Mouse (Mus musculus) lung, postnatal 0 days (tissue): Measurements from ENCODE around the gene Rbms2. TPM values are rescaled to one million over a fixed set of nuclear protein-coding genes. Genes with fewer than 3 reads are reported as not detected.
"Not testable (repeated sequence)": the region's sequence is repeated elsewhere in the genome, so short reads cannot be mapped to it uniquely, and the experiment has no call there.

Source experiments
- ATAC-seq: fragments of 200-750 bp; cut with Nextera tagmentation; 2 replicates; pipeline ENCODE4 v1.8.0; 2017; ENCODE audit warnings: moderate library complexity
- DNase-seq: peaks from one replicate; pipeline ENCODE4 v3.0.0-alpha.2; 2016; ENCODE audit warnings: low spot score
- H3K27ac ChIP-seq: fragments of 300-500 bp; sonication (generic); 2 replicates; pipeline ENCODE4 v1.5.1; 2014; ENCODE audit warnings: antibody characterized with exemption, mild to moderate bottlenecking, low read length, mixed read lengths
- H3K27me3 ChIP-seq: fragments of 300-500 bp; sonication (generic); replicated peaks from 2 replicates; pipeline ENCODE4 v1.6.1; 2014; ENCODE audit warnings: low read length, mixed read lengths; ENCODE audit not compliant: insufficient read depth
- H3K36me3 ChIP-seq: fragments of 300-500 bp; sonication (generic); 2 replicates; pipeline ENCODE4 v1.6.1; 2014; ENCODE audit warnings: low read length, mixed read lengths; ENCODE audit not compliant: insufficient read depth
- H3K4me1 ChIP-seq: fragments of 300-500 bp; sonication (generic); 2 replicates; pipeline ENCODE4 v1.6.1; 2014; ENCODE audit warnings: antibody characterized with exemption, low read depth, low read length, mixed read lengths; ENCODE audit not compliant: insufficient read depth
- H3K4me2 ChIP-seq: fragments of 300-500 bp; sonication (generic); replicated peaks from 2 replicates; pipeline ENCODE4 v1.6.1; 2014; ENCODE audit warnings: low read depth, mild to moderate bottlenecking, low read length, moderate library complexity, mixed read lengths
- H3K4me3 ChIP-seq: fragments of 300-500 bp; sonication (generic); 2 replicates; pipeline ENCODE4 v1.5.1; 2014; ENCODE audit warnings: low read depth, low read length
- H3K9ac ChIP-seq: fragments of 300-500 bp; sonication (generic); replicated peaks from 2 replicates; pipeline ENCODE4 v1.6.1; 2014; ENCODE audit warnings: low read depth, mild to moderate bottlenecking
- H3K9me3 ChIP-seq: fragments of 300-500 bp; sonication (generic); 2 replicates; pipeline ENCODE4 v1.6.1; 2016; ENCODE audit warnings: low read length, mixed read lengths
- CTCF ChIP-seq: IDR thresholded peaks from 2 replicates; pipeline ENCODE4 v1.5.1; 2016; ENCODE audit warnings: antibody characterized with exemption, mild to moderate bottlenecking
- EP300 ChIP-seq: IDR thresholded peaks from 2 replicates; pipeline ENCODE4 v1.6.1; 2016; ENCODE audit warnings: antibody characterized with exemption, mild to moderate bottlenecking, control low read depth
- WGBS: fragments of 180-500 bp; shearing (Covaris S2); extraction: QIAGEN DNeasy Blood & Tissue Kit; methylation state at CpG from one replicate; pipeline ENCODE4 v1.1.7; 2014; 5-methylcytosine and 5-hydroxymethylcytosine counted together
- polyA plus RNA-seq: library from polyadenylated mRNA; unstranded; fragments of >200 nt; fragmentation: Nextera tagmentation; extraction: Ambion mirVana; gene quantifications from 2 replicates; pipeline ENCODE4 v1.2.1, GENCODE M21; 2015

The Rbms2 gene
- polyA plus RNA-seq, 1 experiment from 2014 or later: 28.3 TPM

DNA sequence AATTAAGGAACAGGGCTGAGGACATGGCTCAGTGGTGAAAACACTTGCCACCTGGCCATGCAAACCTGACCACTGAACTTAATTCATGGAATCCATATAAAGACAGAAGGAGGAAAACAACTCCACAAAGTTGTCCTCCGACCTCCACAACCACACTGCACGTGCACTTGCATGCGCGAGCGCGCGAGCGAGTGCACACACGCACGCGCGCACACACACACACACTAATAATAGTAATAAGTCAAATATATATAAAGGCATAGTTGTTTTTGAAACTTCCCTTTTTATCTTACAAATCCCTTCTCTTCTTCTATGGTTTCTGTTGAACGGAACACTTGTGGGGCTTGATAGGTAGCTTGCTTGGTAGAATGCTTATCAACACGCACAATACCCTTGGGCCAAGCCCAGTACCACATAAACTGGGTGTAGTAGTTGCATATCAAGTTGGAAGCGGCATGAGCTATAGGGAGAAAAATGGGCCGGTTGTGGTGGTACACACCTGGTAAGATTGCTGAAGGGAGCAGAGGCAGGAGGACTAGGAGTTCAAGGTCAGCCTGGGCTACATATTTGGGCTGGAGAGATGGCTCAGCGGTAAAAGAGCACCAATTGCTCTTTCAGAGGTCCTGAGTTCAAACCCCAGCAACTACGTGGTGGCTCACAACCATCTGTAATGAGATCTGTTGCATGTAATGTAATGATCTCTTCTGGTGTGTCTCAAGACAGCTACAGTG is 38.5 kb upstream of the Rbms2 start:
- H3K36me3 ChIP-seq: no peaks in the 10 kb centered on the region
- H3K27me3 ChIP-seq: no peaks in the 10 kb centered on the region
- H3K4me2 ChIP-seq: no peak overlapping the region
- H3K27ac ChIP-seq: no peak overlapping the region
- no peaks in the 10 kb centered on the region for H3K4me1 ChIP-seq
- 88% methylated on average over 18 of the region's 18 CpGs for WGBS
- no peak overlapping the region for H3K9ac ChIP-seq
- no peak overlapping the region for H3K4me3 ChIP-seq
- ATAC-seq (no peak), DNase-seq (no peak)
- TF ChIP-seq EP300: no peak
- TF ChIP-seq CTCF: no peak
- no peaks in the 10 kb centered on the region for H3K9me3 ChIP-seq

GRCm38 (mm10) chr10:128214981-128215380 is 34.9 kb upstream of the Rbms2 start:
- Histone ChIP-seq H3K4me2 (no peak overlapping the region), H3K27me3 (no peaks in the 10 kb centered on the region), H3K9me3 (no peaks in the 10 kb centered on the region), H3K36me3 (no peaks in the 10 kb centered on the region), H3K4me3 (no peak overlapping the region), H3K9ac (no peak overlapping the region), H3K27ac (no peak overlapping the region), H3K4me1 (peaks cover 4% of the 10 kb centered on the region; the same call in 1 of the 2 replicates)
- peak; percentile 37 for DNase-seq
- no peak for ATAC-seq
- peak; percentile 42 for TF ChIP-seq CTCF
- TF ChIP-seq EP300: no peak
- WGBS: 76% methylated on average over 5 of the region's 5 CpGs

DNA sequence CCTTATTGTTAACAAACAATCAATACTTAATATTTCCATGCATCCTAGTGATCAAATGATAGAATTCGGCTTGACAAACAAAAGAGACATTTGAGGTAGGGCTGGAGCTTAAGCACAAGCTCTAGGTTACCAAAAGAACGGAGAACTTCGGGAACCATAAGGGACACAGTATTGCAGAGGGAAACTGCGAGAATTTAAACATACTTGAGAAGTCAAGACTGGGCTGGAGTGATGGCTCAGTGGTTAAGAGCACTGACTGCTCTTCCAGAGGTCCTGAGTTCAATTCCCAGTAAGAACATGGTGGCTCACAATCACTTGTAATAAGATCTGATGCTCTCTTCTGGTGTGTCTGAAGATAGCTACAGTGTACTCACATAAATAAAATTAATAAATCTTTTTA is 34.0 kb upstream of the Rbms2 start:
- not testable (repeated sequence) for ATAC-seq, H3K36me3 ChIP-seq
- WGBS: 84% methylated on average over 4 of the region's 4 CpGs

GRCm38 (mm10) chr10:128212871-128213323 is 32.8 kb upstream of the Rbms2 start:
- H3K27ac ChIP-seq: no peak overlapping the region
- H3K4me2 ChIP-seq: peak overlapping the region; percentile 68
- peak overlapping the region; percentile 36 for H3K4me3 ChIP-seq
- no peak overlapping the region; the same call in 1 of the 2 replicates for H3K9ac ChIP-seq
- TF ChIP-seq CTCF (peak; percentile 82), EP300 (no peak)
- no peaks in the 10 kb centered on the region for H3K27me3 ChIP-seq
- peak; percentile 61 for ATAC-seq
- 2% methylated on average over 18 of the region's 18 CpGs for WGBS
- H3K36me3 ChIP-seq: no peaks in the 10 kb centered on the region
- DNase-seq: peak; percentile 89
- peaks cover 4% of the 10 kb centered on the region; the same call in 1 of the 2 replicates for H3K4me1 ChIP-seq
- H3K9me3 ChIP-seq: no peaks in the 10 kb centered on the region

More for the DNA sequence above, 34.0 kb upstream of the Rbms2 start:
- H3K27ac ChIP-seq, H3K4me2 ChIP-seq, H3K27me3 ChIP-seq, DNase-seq, H3K9ac ChIP-seq, H3K4me1 ChIP-seq, H3K4me3 ChIP-seq, H3K9me3 ChIP-seq: not testable (repeated sequence)

- ATAC-seq: no peak
These were observed 32.1 kb upstream of the Rbms2 start for GRCm38 (mm10) chr10:128212148-128212547.

GRCm38 (mm10) chr10:128211390-128212108 is 31.5 kb upstream of the Rbms2 start, which contains the start of gene Spryd4:
Spryd4 (minus strand) TSS chr10:128211807.
- peak; percentile 92 for DNase-seq
- H3K36me3 ChIP-seq: no peaks in the 10 kb centered on the region
- H3K9ac ChIP-seq: peak within 1 kb of the TSS; percentile 32; the same call in 1 of the 2 replicates
- peaks cover 4% of the 10 kb centered on the region; the same call in 1 of the 2 replicates for H3K4me1 ChIP-seq
- TF ChIP-seq CTCF: peak; percentile 49
- no peak for TF ChIP-seq EP300
- no peaks in the 10 kb centered on the region for H3K27me3 ChIP-seq
- no peak within 1 kb of the TSS for H3K27ac ChIP-seq
- H3K4me2 ChIP-seq: peak within 1 kb of the TSS; percentile 75
- no peaks in the 10 kb centered on the region for H3K9me3 ChIP-seq
- H3K4me3 ChIP-seq: peak within 1 kb of the TSS; percentile 61
- ATAC-seq: peak; percentile 95
- WGBS: under 1% methylated on average over 30 of the region's 30 CpGs

More at GRCm38 (mm10) chr10:128212148-128212547, 32.1 kb upstream of the Rbms2 start:
- 42% methylated on average over 6 of the region's 6 CpGs for WGBS
- Histone ChIP-seq H3K4me1 (peaks cover 4% of the 10 kb centered on the region; the same call in 1 of the 2 replicates), H3K27me3 (no peaks in the 10 kb centered on the region), H3K36me3 (no peaks in the 10 kb centered on the region), H3K4me2 (peak overlapping the region; percentile 75), H3K4me3 (peak overlapping the region; percentile 61), H3K27ac (no peak overlapping the region), H3K9me3 (no peaks in the 10 kb centered on the region), H3K9ac (no peak overlapping the region)
- no peak for DNase-seq
- TF ChIP-seq CTCF: no peak
- no peak for TF ChIP-seq EP300
